Mouse (Mus musculus): ENCODE data around the gene March2. TPM values are rescaled to one million over a fixed set of nuclear protein-coding genes. Genes with fewer than 3 reads are reported as not detected.

The March2 gene
- total RNA-seq, 2 experiments from 2014 or later: 115 to 126 TPM

- no peak for DNase-seq
These were observed 665 bp upstream of the March2 start for GRCm38 (mm10) chr17:33718944-33719725.

- no peak for DNase-seq
These were observed 488 bp downstream of the March2 start for GRCm38 (mm10) chr17:33717982-33718381.

DNA sequence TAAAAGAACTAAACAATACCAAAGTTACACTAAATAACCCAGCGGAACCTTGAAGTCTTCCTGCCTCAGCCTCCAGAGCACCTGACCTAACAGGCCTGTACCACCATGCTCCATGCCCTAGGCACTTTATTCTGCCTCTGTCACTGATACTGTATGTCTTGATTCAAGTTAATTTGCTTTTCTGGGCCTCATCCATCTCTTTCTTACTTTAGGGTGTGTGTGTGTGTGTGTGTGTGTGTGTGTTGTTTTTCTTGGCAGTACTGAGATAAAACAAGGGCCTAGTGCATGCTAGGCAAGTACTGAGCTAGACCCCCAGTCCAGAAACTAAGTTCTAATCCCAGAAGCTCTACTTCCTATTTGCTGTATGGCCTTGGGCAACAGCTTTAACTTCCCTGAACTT is 1.2 kb downstream of the March2 start:
- DNase-seq: no peak

- no peak for DNase-seq
These were observed 3.7 kb downstream of the March2 start for GRCm38 (mm10) chr17:33714779-33715178.

- no peak for DNase-seq
These were observed 5.2 kb downstream of the March2 start for GRCm38 (mm10) chr17:33713271-33713670.

DNA sequence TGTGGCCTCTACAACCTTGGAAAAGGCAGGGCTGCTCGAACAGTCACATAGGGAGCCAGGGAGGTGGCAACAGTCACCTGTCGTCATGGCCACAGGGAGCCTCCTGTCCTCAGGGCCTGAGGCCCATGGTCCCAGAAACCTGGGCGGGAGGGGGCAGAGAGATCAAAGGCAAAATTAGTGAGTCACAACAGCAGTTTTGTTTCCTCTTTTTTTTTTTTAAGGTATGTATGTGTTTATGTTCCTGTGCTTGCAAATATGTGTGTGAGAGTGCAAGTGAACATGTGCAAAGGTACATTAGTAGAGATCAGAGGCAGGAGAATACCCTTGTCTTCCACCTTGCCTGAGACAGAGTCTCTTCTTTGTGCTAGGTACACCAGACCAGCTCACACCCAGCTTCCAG is 8.6 kb downstream of the March2 start:
- DNase-seq: no peak

- DNase-seq: no peak
These were observed 15.4 kb downstream of the March2 start for GRCm38 (mm10) chr17:33703091-33703490.

DNA sequence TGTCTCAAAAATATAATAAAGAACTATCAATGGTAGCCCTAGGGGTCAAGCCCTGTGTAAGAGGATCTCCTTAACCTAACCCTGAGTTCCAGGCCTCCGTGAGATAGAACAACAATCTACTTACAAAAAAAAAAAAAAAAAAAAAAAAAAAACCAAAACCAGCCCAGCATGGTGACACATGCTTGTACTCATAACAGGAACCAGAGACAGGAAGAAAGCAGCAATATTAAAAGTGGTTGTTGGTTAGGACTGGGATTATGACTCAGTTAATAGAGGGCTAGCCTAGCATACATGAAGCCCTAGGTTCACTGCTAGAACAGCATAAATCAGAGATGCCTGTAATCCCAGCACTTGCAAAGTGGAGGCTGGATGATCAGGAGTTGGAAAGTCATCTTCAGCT is 16.3 kb downstream of the March2 start:
- no peak for DNase-seq

DNA sequence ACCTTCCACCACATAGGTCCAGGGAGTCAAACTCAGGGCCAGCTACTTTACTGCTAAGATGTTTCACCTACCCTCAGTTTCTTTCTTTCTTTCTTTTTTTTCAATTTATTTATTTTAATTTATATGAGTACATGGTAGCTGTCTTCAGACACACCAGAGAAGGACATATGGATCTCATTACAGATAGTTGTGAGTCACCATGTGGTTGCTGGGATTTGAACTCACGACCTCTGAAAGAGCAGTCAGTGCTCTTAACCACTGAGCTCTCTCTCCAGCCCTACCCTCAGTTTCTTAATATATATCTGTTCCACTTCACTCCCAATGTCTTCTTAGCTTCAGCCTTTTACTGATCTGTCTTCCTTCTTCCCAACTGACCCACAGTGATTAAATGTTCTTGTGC is 23.0 kb downstream of the March2 start:
- DNase-seq: no peak

- DNase-seq: no peak
These were observed 31.7 kb downstream of the March2 start, which contains the start of gene Hnrnpm for GRCm38 (mm10) chr17:33686760-33687159. Hnrnpm (minus strand) TSS chr17:33686860.

DNA sequence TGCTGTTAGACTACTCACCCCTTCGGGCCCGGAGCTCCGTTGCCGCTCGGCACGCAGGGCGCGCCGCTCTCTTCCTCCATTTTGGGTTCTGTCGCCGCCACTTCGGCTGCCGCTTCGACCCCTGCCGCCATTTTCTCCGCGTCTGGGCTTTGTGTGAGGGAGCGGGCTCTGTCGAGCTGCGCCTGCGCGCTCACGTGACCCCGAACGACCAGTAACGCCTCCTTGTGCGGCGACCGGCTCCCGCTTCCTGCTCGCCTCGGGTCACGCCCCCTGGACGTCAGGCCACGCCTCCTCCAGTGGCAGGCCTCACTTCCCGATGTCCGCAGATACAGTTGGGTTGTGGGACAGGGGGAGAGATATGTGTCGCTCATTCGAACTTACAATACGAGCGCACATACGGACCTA is 33.2 kb downstream of the March2 start:
- DNase-seq: peak; percentile 99

DNA sequence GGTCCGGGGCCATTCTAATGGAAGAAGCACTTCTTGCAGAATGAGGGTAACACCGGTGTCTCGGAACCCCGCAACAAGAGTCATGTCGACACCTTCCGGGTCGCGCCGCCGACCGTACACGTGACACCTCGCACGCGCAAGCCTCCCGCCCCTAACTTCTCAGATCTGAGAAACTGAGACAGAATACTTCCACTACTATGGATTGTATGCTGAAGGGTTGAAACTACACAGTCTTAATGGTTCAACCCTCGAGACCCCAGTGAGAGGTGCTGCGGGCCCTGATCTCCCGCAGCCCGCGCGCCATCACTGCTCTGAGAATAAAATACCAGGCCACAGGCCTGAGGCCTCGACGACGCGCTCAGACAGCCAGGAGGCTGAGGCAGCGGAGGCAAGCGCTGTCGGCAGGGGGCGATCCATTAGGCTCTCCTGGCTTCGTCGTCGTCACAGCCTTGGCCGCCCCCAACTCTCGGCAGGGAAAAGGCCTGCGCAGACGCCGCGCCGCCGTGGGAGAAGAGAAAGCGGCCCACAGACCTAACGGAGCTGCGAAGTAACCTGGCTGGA is 33.7 kb downstream of the March2 start:
- DNase-seq: peak; percentile 77

DNA sequence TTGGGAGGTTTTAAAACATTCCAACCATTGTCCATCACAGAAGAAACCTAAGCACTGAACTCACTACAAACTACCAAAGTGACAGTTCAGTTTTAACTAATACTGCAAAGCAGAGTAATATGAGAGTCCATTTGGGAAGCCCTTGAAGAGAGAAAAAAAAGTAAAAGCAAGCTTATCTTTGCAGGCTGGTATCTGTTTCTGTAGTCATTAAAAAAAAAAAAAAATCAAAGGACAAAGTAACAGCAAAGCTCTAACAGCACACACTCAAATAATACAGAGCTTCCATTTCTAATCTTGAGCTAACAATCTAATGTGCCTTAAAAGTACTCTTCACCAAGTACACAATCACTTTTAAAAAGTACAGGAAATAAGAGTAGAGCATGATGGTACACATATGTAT is 36.7 kb downstream of the March2 start:
- DNase-seq: no peak

- DNase-seq: no peak
These were observed 39.7 kb downstream of the March2 start for GRCm38 (mm10) chr17:33678771-33679170.

DNA sequence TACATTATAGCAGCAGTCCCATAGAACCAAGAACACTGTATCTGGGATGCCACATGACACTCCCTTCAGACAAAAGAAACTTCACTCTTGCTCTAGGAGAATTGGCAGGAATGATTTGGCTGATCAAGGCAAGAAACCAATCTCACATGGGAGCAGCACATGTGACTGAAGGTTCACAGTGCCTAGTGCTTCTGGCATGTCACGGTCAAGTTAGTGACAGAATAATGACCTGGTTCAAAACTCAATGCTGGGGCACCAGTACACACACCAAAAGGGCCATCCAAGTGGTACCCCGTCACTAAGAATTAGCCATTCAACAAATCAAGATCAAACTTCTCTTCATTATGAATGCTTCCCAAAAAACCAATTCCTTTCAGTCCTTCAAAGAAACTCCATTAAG is 42.4 kb downstream of the March2 start:
- no peak for DNase-seq

DNA sequence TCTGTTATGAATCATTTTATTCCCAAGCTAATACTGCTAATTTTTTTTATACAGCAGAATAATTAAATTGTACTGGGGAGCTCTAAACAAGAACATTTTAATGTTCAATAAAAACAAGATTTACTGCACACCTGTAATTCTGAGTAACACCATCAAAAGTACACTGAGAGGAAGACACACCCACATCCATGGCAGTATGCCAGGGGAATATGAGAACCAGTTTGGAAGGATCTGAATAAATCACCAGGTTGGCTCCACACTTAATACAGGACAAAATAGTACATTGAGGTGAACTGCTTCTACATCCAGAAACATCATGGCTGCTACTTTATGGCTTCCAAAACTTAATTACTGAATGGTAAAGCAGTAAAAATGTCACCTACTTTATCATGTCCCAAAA is 43.0 kb downstream of the March2 start:
- DNase-seq: no peak

- no peak for DNase-seq
These were observed 44.6 kb downstream of the March2 start for GRCm38 (mm10) chr17:33673837-33674236.

DNA sequence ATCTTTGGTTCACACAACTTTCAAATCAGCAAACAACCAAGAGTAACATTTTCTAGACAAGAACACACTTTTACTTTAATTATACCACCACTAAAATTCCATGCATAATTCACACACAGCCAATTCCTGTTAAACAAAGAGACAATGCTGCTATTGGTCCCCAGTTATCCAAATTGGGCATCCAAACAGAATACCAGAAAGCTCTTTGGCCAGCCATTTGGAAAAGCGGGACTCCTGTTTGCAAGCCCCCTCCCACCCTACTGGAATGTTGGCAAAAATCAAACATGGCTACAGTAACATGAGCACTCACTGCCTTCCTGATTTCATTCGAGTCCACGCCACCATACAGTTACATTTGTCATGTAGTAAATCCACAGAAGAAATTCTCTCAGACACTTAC is 48.8 kb downstream of the March2 start:
- DNase-seq: no peak

DNA sequence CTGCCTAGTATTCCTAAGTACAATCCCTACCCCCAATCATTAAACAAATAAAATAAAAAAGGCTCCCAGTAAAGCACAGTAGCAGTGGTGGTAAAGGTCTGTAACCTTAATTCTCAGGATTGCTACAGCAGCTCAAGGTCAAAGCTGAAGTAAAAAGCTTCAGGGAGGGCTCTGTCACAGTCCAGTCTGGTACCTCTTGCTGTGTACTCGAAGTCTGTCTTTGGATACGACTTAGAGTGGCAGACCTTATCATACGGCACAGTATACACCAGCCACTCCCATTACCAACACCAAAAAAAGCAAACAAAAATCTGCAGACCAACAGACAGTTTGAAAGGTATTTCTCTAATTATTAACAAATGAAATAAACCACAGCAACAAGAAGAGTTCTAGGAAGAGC is 51.7 kb downstream of the March2 start:
- DNase-seq: no peak

DNA sequence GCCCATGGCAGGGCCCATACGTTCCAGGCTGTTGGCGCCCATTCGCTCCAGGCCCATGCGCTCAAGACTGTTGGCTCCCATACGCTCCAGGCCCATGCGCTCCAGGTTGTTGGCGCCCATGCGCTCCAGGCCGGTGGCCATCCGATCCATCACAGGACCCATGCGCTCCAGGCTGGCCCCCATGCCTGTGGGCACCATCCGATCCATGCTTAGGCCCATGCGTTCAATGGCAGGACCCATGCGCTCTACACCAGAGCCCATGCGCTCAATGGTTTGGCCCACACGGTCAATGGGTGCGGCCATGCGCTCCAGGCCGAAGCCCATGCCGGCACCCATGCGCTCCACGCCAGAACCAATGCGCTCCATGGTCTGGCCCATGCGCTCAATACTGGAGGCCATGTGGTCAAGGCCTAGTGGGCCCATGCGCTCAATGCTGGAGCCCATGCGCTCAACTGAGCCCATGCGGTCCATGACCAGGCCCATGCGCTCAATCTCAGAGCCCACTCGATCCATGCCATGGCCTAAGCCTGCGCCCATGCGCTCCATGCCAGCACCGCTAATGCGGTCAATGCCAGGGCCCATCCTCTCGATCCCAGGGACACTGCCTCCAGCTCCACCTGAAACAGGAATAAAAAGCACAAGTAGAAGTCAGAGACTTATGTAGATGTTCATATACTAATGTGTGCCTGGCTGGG is 68.5 kb downstream of the March2 start:
- no peak for DNase-seq

DNA sequence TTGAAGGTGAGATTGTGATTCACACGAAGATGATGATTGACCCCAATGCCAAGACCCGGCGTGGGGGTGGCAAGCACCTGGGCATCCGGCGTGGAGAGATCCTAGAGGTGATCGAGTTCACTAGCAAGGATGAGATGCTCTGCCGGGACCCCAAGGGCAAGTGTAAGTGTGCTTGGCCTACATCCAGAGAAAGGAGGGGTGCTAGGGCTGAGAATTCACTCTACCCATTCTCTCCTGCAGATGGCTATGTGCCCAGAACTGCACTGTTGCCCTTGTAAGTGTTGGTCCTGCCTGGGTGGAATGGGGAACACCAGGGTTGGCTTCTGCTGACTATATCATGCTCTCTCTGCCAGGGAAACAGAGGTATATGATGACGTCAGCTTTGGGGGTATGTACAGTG is 73.4 kb downstream of the March2 start:
- DNase-seq: no peak

- DNase-seq: no peak
These were observed 74.4 kb downstream of the March2 start for GRCm38 (mm10) chr17:33644068-33644467.

DNA sequence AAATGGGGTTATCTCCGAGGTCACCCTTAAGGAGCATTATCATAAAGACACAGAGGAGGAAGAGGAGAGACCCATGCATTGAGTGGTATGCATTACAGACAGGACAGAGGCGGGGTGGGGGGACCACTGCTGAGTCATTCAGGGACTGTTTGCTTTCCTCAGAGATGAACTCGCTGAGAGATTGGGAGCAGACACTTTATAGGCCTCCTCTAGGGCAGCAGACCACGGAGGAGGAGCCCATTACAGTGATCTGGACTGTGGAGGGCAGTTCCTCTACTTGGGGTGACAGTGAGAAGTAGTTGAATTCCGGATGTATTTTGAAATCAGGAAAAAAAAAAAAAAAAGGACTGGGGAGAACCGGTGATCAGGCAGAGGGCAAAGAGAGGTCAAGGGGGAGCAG is 78.7 kb downstream of the March2 start:
- DNase-seq: peak; percentile 0

Data from adrenal gland, postnatal 10 days (tissue).